Mouse (Mus musculus) heart, embryonic 10.5 days (tissue): ENCODE results near the gene Tbx19. TPM values are rescaled to one million over a fixed set of nuclear protein-coding genes. Genes with fewer than 3 reads are reported as not detected.

ENCODE experiments used
- DNase-seq: peaks from one replicate; pipeline ENCODE4 v3.0.0-alpha.2; 2017; ENCODE audit warnings: low spot score
- H3K27ac ChIP-seq: fragments of 300-500 bp; sonication (generic); 2 replicates; pipeline ENCODE4 v1.5.1; 2016; ENCODE audit warnings: mild to moderate bottlenecking
- H3K27me3 ChIP-seq: fragments of 300-500 bp; sonication (generic); 2 replicates; pipeline ENCODE4 v1.6.1; 2016; ENCODE audit warnings: mild to moderate bottlenecking; ENCODE audit not compliant: poor library complexity, insufficient read depth, severe bottlenecking
- H3K36me3 ChIP-seq: fragments of 300-500 bp; sonication (generic); 2 replicates; pipeline ENCODE4 v1.6.1; 2016; ENCODE audit warnings: mild to moderate bottlenecking, moderate library complexity
- H3K4me1 ChIP-seq: fragments of 300-500 bp; sonication (generic); 2 replicates; pipeline ENCODE4 v1.6.1; 2016; ENCODE audit warnings: mild to moderate bottlenecking
- H3K4me3 ChIP-seq: fragments of 300-500 bp; sonication (generic); 2 replicates; pipeline ENCODE4 v1.5.1; 2016; ENCODE audit warnings: mild to moderate bottlenecking, moderate library complexity
- H3K9me3 ChIP-seq: fragments of 300-500 bp; sonication (generic); 2 replicates; pipeline ENCODE4 v1.6.1; 2016; ENCODE audit warnings: mild to moderate bottlenecking, moderate library complexity
- WGBS: fragments of 180-500 bp; shearing (Covaris S2); methylation state at CpG from one replicate; pipeline ENCODE4 v1.1.7; 2016; 5-methylcytosine and 5-hydroxymethylcytosine counted together
- polyA plus RNA-seq: library from polyadenylated mRNA; unstranded; fragments of >200 nt; fragmentation: Nextera tagmentation; extraction: Ambion mirVana; gene quantifications from 2 replicates; pipeline ENCODE4 v1.2.1, GENCODE M21; 2016

Gene Tbx19
- polyA plus RNA-seq = not detected in 2 replicates

DNA sequence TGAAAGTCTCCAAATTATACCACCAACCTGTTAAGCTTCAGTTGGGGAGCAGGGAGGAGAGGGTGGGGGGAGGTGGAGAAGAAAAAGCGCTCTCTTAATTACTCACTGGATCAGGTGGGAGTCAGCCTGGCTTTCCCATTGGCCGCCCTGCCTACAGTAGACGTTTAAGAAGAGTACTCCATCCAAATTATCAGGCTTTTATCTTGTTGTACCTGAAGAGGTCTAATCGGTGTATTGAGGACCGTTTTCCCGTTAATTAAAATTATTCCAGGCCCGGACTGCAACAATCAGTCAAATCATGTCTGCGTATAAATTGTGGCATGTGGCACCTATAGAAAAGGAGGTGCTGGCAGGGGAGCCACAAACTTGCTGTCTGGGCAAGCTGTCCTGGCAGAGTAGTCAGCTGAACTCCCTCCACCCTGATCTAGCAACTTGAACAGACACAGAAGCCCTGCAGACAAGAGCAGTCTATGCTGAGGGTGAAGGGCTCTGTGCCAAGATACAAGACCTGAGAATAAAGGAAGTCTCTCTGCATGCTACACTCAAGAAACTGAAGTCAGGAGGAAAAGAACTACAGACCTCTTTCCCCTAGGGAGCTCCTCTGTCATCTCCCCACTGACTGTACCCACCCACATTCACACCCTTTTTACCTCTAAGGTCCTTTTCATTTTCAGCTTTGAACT, at the start of gene Tbx19:
Gene Tbx19 (minus strand): TSS at position 51 of the 683 bp plus-strand sequence.
- H3K27me3 ChIP-seq = peaks cover 9% of the 10 kb centered on the region; the same call in 1 of the 2 replicates
- H3K9me3 ChIP-seq = no peaks in the 10 kb centered on the region
- no peaks in the 10 kb centered on the region for H3K36me3 ChIP-seq
- H3K27ac ChIP-seq = no peak within 1 kb of the TSS
- DNase-seq = no peak
- H3K4me1 ChIP-seq = no peaks in the 10 kb centered on the region
- no peak within 1 kb of the TSS for H3K4me3 ChIP-seq
- 80% methylated on average over 8 of the region's 8 CpGs for WGBS

DNA sequence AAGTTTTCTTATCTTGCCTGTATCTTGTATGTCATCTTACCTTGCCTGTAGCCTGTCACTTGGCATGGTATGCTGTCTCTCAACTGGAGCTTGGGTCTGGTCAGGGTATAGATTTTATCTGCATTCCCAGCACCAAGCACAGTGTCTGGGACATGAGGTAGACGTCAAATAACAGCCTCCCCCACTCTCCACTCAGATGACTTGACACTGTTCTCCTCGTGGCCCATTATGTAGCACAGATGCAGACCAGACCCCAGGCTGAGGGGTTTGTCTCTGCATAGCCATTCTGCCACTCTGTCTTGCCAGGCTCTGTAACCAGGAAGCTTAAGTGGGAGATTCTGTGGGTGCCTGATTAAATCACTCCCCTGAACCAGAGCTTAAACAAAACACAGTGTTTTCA, 45.0 kb upstream of the Tbx19 start:
- 9% methylated on average over 2 of the region's 2 CpGs for WGBS
- peaks cover 17% of the 10 kb centered on the region for H3K4me1 ChIP-seq
- no peaks in the 10 kb centered on the region for H3K36me3 ChIP-seq
- no peak overlapping the region for H3K4me3 ChIP-seq
- H3K9me3 ChIP-seq = no peaks in the 10 kb centered on the region
- no peak overlapping the region; the same call in 1 of the 2 replicates for H3K27ac ChIP-seq
- peak; percentile 75 for DNase-seq
- no peaks in the 10 kb centered on the region for H3K27me3 ChIP-seq

- 41% methylated on average over 2 of the region's 2 CpGs for WGBS
- no peaks in the 10 kb centered on the region for H3K27me3 ChIP-seq
- no peak overlapping the region for H3K4me3 ChIP-seq
- peaks cover 17% of the 10 kb centered on the region for H3K4me1 ChIP-seq
- DNase-seq = peak; percentile 5
- H3K27ac ChIP-seq = no peak overlapping the region
- H3K9me3 ChIP-seq = no peaks in the 10 kb centered on the region
- H3K36me3 ChIP-seq = no peaks in the 10 kb centered on the region
These were observed 43.0 kb upstream of the Tbx19 start for GRCm38 (mm10) chr1:165203488-165204035.

DNA sequence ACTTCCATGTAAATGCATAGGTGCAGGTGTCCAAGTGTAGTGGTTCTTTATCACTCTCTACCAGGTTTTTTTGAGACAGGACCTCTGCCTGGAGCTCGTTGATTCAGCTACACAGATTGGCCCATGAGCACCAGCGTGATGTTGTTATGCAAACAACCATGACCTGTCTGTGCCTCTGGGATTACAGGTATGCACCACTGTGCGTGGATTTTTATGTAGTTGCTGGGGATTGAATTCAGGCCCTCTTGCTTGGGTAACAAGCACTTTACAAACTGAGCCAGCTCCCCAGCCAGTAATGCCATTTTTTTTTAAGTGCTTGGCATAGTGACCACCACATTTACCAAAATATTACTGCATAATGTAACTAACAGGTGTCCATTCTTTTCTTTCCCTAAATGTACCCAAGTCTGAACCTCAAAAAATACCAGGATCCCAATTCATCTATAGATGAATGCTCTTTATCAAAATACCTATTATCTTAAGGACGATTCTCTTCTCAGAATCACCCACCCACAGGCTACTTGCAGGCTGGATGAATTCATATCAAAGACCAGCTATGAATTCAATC, 41.0 kb upstream of the Tbx19 start:
- no peaks in the 10 kb centered on the region for H3K9me3 ChIP-seq
- no peak overlapping the region for H3K4me3 ChIP-seq
- no peak overlapping the region for H3K27ac ChIP-seq
- 70% methylated on average over 4 of the region's 4 CpGs for WGBS
- peaks cover 15% of the 10 kb centered on the region for H3K4me1 ChIP-seq
- DNase-seq = peak; percentile 39
- H3K27me3 ChIP-seq = no peaks in the 10 kb centered on the region
- no peaks in the 10 kb centered on the region for H3K36me3 ChIP-seq

GRCm38 (mm10) chr1:165200748-165201147, 40.2 kb upstream of the Tbx19 start:
- H3K27me3 ChIP-seq = no peaks in the 10 kb centered on the region
- H3K36me3 ChIP-seq = no peaks in the 10 kb centered on the region
- 81% methylated on average over 8 of the region's 8 CpGs for WGBS
- DNase-seq = peak; percentile 51
- no peak overlapping the region for H3K27ac ChIP-seq
- no peak overlapping the region for H3K4me3 ChIP-seq
- no peaks in the 10 kb centered on the region for H3K9me3 ChIP-seq
- H3K4me1 ChIP-seq = peaks cover 8% of the 10 kb centered on the region

- DNase-seq = peak; percentile 48
- Histone ChIP-seq H3K36me3 (no peaks in the 10 kb centered on the region), H3K27ac (no peak overlapping the region), H3K4me1 (peaks cover 6% of the 10 kb centered on the region; the same call in 1 of the 2 replicates), H3K4me3 (no peak overlapping the region), H3K27me3 (no peaks in the 10 kb centered on the region), H3K9me3 (no peaks in the 10 kb centered on the region)
- 73% methylated on average over 3 of the region's 3 CpGs for whole genome bisulfite sequencing
These were observed 39.1 kb upstream of the Tbx19 start for GRCm38 (mm10) chr1:165199639-165200038.

DNA sequence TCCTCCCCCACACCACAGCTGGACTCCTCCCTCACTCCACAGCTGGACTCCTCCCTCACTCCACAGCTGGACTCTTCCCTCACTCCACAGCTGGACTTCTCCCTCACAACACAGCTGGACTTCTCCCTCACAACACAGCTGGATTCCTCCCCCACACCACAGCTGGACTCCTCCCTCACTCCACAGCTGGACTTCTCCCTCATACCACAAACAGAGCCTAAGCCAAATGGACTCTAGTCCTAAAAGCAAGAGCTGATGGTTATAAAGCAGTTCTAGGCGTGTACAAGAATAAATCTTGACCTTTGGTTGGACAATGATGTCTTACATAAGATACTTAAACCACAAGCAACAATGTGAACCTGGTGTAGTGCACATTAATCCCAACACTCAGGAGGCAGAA, 38.4 kb upstream of the Tbx19 start:
- H3K9me3 ChIP-seq = no peaks in the 10 kb centered on the region
- H3K27me3 ChIP-seq = no peaks in the 10 kb centered on the region
- H3K27ac ChIP-seq = no peak overlapping the region
- H3K36me3 ChIP-seq = no peaks in the 10 kb centered on the region
- DNase-seq = no peak
- whole genome bisulfite sequencing = 56% methylated on average over 1 of the region's 1 CpGs
- H3K4me1 ChIP-seq = peaks cover 11% of the 10 kb centered on the region
- H3K4me3 ChIP-seq = no peak overlapping the region

DNA sequence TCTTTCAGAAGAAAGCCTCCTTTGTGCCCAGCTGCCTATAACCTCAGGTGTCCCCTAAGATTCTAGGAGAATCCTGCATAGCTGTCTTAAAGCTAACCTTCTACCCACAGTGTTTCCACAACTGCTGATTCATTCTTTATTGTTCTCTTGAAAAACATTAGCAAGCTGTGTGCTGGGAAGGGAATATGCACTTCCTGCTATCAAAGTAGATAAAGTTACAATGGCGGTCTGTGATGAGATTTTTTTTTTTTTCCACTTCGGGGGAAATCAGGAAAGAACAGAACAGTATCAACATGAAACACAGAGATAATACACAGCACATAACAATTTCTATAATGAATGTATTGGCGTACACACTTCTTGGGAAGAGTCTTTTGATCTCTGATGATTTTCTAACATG, 37.3 kb upstream of the Tbx19 start:
- H3K4me1 ChIP-seq = peaks cover 20% of the 10 kb centered on the region
- no peaks in the 10 kb centered on the region for H3K9me3 ChIP-seq
- no peak overlapping the region; the same call in 1 of the 2 replicates for H3K27ac ChIP-seq
- H3K4me3 ChIP-seq = no peak overlapping the region
- 54% methylated on average over 3 of the region's 3 CpGs for WGBS
- no peaks in the 10 kb centered on the region for H3K36me3 ChIP-seq
- no peaks in the 10 kb centered on the region for H3K27me3 ChIP-seq
- DNase-seq = no peak

GRCm38 (mm10) chr1:165195396-165195960, 34.9 kb upstream of the Tbx19 start:
- Histone ChIP-seq H3K4me1 (peaks cover 32% of the 10 kb centered on the region), H3K4me3 (no peak overlapping the region), H3K27ac (0 out of 2 replicates have a peak overlapping the region, but pooled peaks have one; percentile 92), H3K27me3 (no peaks in the 10 kb centered on the region), H3K9me3 (no peaks in the 10 kb centered on the region), H3K36me3 (no peaks in the 10 kb centered on the region)
- no peak for DNase-seq
- WGBS = 56% methylated on average over 3 of the region's 3 CpGs

DNA sequence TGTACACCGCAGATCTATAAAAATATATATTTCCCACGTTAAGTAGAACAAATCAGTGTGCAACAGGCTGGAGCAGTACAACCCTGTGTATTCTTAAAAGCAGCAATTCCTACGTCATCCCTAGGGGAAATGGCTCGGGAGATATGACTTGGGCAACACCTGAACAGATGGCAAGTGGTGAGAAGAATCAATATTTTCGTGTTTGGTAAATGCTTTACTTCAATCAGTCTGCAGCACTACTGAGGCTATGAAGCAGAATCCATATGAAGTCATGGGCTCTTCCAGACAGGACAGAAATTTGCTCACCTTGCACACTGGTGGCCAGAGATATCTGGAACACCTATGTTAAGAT, 34.1 kb upstream of the Tbx19 start:
- WGBS = 13% methylated on average over 5 of the region's 5 CpGs

DNA sequence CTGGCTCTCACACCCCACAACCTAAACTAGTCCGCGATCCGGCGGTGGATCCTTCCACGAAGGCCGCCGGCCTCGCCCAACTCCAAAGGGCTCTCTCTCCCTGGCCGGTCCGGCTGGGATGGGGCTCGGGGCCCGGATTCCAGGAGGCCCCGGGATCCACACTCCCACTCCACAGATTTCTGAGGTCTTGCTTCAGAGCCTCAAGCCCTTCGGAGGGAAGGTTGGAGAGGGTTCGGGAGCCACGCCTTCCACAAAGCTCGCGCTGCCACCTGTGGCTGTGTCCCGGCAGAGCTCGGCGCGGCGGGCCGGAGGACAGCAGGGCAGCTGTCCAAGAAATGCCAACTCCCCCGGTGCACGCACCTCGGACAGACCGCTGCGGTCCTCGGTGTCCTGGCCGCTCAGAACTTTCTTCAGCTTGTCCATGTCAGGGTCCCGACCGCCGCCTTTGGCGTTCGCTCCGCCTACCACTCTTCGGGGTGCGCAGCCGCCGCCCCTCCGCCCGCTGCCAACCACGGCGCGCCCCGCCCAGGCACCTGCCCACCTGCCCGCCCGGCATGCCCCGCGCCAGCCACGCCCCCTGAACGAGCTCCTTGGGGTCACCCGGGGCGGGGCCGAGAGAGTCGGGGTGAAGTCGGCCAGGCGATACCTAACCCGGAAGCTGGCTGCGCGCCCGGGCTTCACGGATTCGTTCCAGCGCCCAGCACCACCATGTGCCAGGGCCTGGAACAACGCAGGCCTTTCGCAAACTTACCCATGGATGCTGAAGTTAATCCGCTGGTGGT, 33.5 kb upstream of the Tbx19 start, which contains the start of gene Sft2d2:
Gene Sft2d2 (minus strand): TSS at position 559 of the 782 bp plus-strand sequence.
- Histone ChIP-seq H3K36me3 (no peaks in the 10 kb centered on the region), H3K27ac (peak within 1 kb of the TSS; percentile 92), H3K27me3 (no peaks in the 10 kb centered on the region), H3K4me3 (peak within 1 kb of the TSS; percentile 88), H3K9me3 (no peaks in the 10 kb centered on the region), H3K4me1 (peaks cover 43% of the 10 kb centered on the region)
- under 1% methylated on average over 65 of the region's 69 CpGs for WGBS
- peak; percentile 95 for DNase-seq

More for the DNA sequence above, 34.1 kb upstream of the Tbx19 start:
- no peaks in the 10 kb centered on the region for H3K9me3 ChIP-seq
- no peak for DNase-seq
- H3K4me3 ChIP-seq = peak overlapping the region; percentile 88
- H3K27ac ChIP-seq = peak overlapping the region; percentile 92
- no peaks in the 10 kb centered on the region for H3K27me3 ChIP-seq
- no peaks in the 10 kb centered on the region for H3K36me3 ChIP-seq
- peaks cover 37% of the 10 kb centered on the region for H3K4me1 ChIP-seq

DNA sequence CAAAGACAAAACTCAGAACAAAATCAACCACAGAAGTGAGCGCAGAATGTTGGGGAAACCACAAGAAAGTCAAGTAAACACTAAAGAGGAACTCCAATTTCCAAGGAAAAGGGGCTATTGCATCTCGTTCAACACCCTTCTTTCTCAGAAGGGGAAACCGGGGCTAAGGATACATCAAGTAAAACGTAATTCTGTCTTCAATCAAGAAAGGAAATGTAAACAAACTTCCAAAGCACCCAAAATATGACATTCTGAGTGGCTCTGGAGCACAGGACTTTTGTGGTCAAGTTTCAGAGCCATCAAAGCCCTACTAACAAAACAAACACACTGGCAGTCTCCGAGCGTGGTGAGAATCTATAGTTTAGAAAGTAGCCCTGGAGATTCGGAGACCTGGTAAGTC, 32.9 kb upstream of the Tbx19 start:
- DNase-seq = no peak
- Histone ChIP-seq H3K4me3 (peak overlapping the region; percentile 88), H3K36me3 (no peaks in the 10 kb centered on the region), H3K4me1 (peaks cover 48% of the 10 kb centered on the region), H3K27me3 (no peaks in the 10 kb centered on the region), H3K9me3 (no peaks in the 10 kb centered on the region), H3K27ac (peak overlapping the region; percentile 92)
- WGBS = 10% methylated on average over 7 of the region's 7 CpGs
